Mouse (Mus musculus): ENCODE data around the gene Cdkl4. TPM values are rescaled to one million over a fixed set of nuclear protein-coding genes. Genes with fewer than 3 reads are reported as not detected.

The Cdkl4 gene
- 0.05 and 0.24 TPM in 2 replicates for polyA plus RNA-seq (2012; rRNA removed)

DNA sequence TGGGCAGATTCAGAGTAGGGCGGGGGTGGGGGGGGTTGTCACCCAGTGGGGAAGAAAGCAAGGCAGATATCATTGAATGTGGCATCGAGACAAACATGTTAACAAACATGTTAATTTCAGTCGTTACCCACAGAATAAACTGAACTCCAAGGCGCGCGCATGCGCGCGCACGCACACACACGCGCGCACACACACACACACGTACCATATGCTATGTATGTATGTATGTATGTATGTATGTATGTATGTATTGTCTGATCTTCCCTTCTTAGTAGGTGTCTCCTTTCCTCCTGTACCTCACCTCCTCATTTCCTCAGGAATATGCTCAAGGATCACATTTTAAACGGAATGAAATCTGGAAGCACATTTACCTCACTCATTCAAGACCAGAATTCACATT, at the start of gene Cdkl4:
TSS of gene Cdkl4 (minus strand) at position 175 of the 400 bp plus-strand sequence.
- H3K27me3 ChIP-seq (ENCODE audit: control insufficient read depth, insufficient read depth, low read length): no peaks in the 10 kb centered on the region
- 79% methylated on average over 15 of the region's 15 CpGs for WGBS
- H3K27ac ChIP-seq (ENCODE audit: control insufficient read depth, insufficient read depth, low read length): no peak within 1 kb of the TSS
- no peak within 1 kb of the TSS for H3K4me3 ChIP-seq (ENCODE audit: control insufficient read depth, insufficient read depth, low read length)
- DNase-seq: no peak
- TF ChIP-seq POLR2A (IDR thresholded peaks at IDR 0.05; ENCODE audit: control insufficient read depth, extremely low read depth, insufficient read depth, low read length, poor library complexity) (no peak), CTCF (IDR thresholded peaks at IDR 0.05; ENCODE audit: borderline replicate concordance, control insufficient read depth, extremely low read depth, insufficient read depth, low read length, poor library complexity) (no peak)
- no peaks in the 10 kb centered on the region for H3K36me3 ChIP-seq (ENCODE audit: control insufficient read depth, insufficient read depth, low read length)
- H3K4me1 ChIP-seq (replicated peaks; ENCODE audit: control insufficient read depth, insufficient read depth, low read length): no peaks in the 10 kb centered on the region; the same call in 1 of the 2 replicates

GRCm38 (mm10) chr17:80624979-80625378, 47.4 kb upstream of the Cdkl4 start:
- no peak overlapping the region for H3K27ac ChIP-seq (ENCODE audit: control insufficient read depth, insufficient read depth, low read length)
- no peaks in the 10 kb centered on the region for H3K4me1 ChIP-seq (replicated peaks; ENCODE audit: control insufficient read depth, insufficient read depth, low read length)
- DNase-seq: no peak
- TF ChIP-seq POLR2A (IDR thresholded peaks at IDR 0.05; ENCODE audit: control insufficient read depth, extremely low read depth, insufficient read depth, low read length, poor library complexity): no peak
- no peak for TF ChIP-seq CTCF (IDR thresholded peaks at IDR 0.05; ENCODE audit: borderline replicate concordance, control insufficient read depth, extremely low read depth, insufficient read depth, low read length, poor library complexity)
- no peaks in the 10 kb centered on the region for H3K27me3 ChIP-seq (ENCODE audit: control insufficient read depth, insufficient read depth, low read length)
- no peak overlapping the region for H3K4me3 ChIP-seq (ENCODE audit: control insufficient read depth, insufficient read depth, low read length)
- H3K36me3 ChIP-seq (ENCODE audit: control insufficient read depth, insufficient read depth, low read length): no peaks in the 10 kb centered on the region

GRCm38 (mm10) chr17:80621691-80622090, 44.1 kb upstream of the Cdkl4 start:
- H3K36me3 ChIP-seq (ENCODE audit: control insufficient read depth, insufficient read depth, low read length): no peaks in the 10 kb centered on the region
- H3K27ac ChIP-seq (ENCODE audit: control insufficient read depth, insufficient read depth, low read length): no peak overlapping the region
- no peaks in the 10 kb centered on the region for H3K27me3 ChIP-seq (ENCODE audit: control insufficient read depth, insufficient read depth, low read length)
- 96% methylated on average over 4 of the region's 4 CpGs for WGBS
- no peak for DNase-seq
- no peak overlapping the region for H3K4me3 ChIP-seq (ENCODE audit: control insufficient read depth, insufficient read depth, low read length)
- no peak for TF ChIP-seq CTCF (IDR thresholded peaks at IDR 0.05; ENCODE audit: borderline replicate concordance, control insufficient read depth, extremely low read depth, insufficient read depth, low read length, poor library complexity)
- no peaks in the 10 kb centered on the region for H3K4me1 ChIP-seq (replicated peaks; ENCODE audit: control insufficient read depth, insufficient read depth, low read length)

GRCm38 (mm10) chr17:80620786-80621423, 43.3 kb upstream of the Cdkl4 start:
- Histone ChIP-seq H3K27me3 (ENCODE audit: control insufficient read depth, insufficient read depth, low read length) (no peaks in the 10 kb centered on the region), H3K27ac (ENCODE audit: control insufficient read depth, insufficient read depth, low read length) (no peak overlapping the region), H3K4me3 (ENCODE audit: control insufficient read depth, insufficient read depth, low read length) (no peak overlapping the region), H3K36me3 (ENCODE audit: control insufficient read depth, insufficient read depth, low read length) (no peaks in the 10 kb centered on the region), H3K4me1 (replicated peaks; ENCODE audit: control insufficient read depth, insufficient read depth, low read length) (no peaks in the 10 kb centered on the region)
- WGBS: 46% methylated on average over 5 of the region's 5 CpGs
- TF ChIP-seq POLR2A (IDR thresholded peaks at IDR 0.05; ENCODE audit: control insufficient read depth, extremely low read depth, insufficient read depth, low read length, poor library complexity) (no peak), CTCF (IDR thresholded peaks at IDR 0.05; ENCODE audit: borderline replicate concordance, control insufficient read depth, extremely low read depth, insufficient read depth, low read length, poor library complexity) (peak; percentile 87)
- peak; percentile 63 for DNase-seq

DNA sequence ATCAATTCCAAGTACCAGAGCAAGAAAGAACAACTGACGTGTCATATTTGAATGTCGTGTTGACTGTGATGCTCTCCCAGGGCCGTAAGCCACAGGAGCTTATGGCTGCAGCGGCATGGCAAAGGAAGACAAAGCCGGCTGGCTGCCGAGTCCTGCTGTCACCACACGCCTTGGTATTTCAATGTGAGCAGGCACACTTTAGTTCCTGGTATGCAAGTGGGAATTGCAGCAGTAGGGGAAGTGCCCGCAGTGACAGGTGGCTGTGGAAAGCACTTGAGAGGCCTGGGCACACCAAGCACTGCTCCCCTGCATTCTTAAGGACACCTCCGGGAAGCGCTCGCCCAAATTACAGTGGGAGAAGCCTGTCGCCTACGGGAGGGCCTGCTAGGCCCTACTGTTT, 41.9 kb upstream of the Cdkl4 start:
- Histone ChIP-seq H3K4me3 (ENCODE audit: control insufficient read depth, insufficient read depth, low read length) (no peak overlapping the region), H3K4me1 (replicated peaks; ENCODE audit: control insufficient read depth, insufficient read depth, low read length) (no peaks in the 10 kb centered on the region), H3K27ac (ENCODE audit: control insufficient read depth, insufficient read depth, low read length) (no peak overlapping the region), H3K27me3 (ENCODE audit: control insufficient read depth, insufficient read depth, low read length) (no peaks in the 10 kb centered on the region), H3K36me3 (ENCODE audit: control insufficient read depth, insufficient read depth, low read length) (no peaks in the 10 kb centered on the region)
- DNase-seq: no peak
- TF ChIP-seq POLR2A (IDR thresholded peaks at IDR 0.05; ENCODE audit: control insufficient read depth, extremely low read depth, insufficient read depth, low read length, poor library complexity) (no peak), CTCF (IDR thresholded peaks at IDR 0.05; ENCODE audit: borderline replicate concordance, control insufficient read depth, extremely low read depth, insufficient read depth, low read length, poor library complexity) (no peak)
- 98% methylated on average over 13 of the region's 13 CpGs for WGBS

GRCm38 (mm10) chr17:80618890-80619289, 41.3 kb upstream of the Cdkl4 start:
- H3K4me3 ChIP-seq (ENCODE audit: control insufficient read depth, insufficient read depth, low read length): no peak overlapping the region
- WGBS: 97% methylated on average over 5 of the region's 5 CpGs
- no peak overlapping the region for H3K27ac ChIP-seq (ENCODE audit: control insufficient read depth, insufficient read depth, low read length)
- no peaks in the 10 kb centered on the region for H3K36me3 ChIP-seq (ENCODE audit: control insufficient read depth, insufficient read depth, low read length)
- no peaks in the 10 kb centered on the region for H3K4me1 ChIP-seq (replicated peaks; ENCODE audit: control insufficient read depth, insufficient read depth, low read length)
- DNase-seq: no peak
- H3K27me3 ChIP-seq (ENCODE audit: control insufficient read depth, insufficient read depth, low read length): no peaks in the 10 kb centered on the region
- TF ChIP-seq POLR2A (IDR thresholded peaks at IDR 0.05; ENCODE audit: control insufficient read depth, extremely low read depth, insufficient read depth, low read length, poor library complexity): no peak
- no peak for TF ChIP-seq CTCF (IDR thresholded peaks at IDR 0.05; ENCODE audit: borderline replicate concordance, control insufficient read depth, extremely low read depth, insufficient read depth, low read length, poor library complexity)

GRCm38 (mm10) chr17:80603806-80604205, 26.2 kb upstream of the Cdkl4 start:
- no peak for TF ChIP-seq CTCF (IDR thresholded peaks at IDR 0.05; ENCODE audit: borderline replicate concordance, control insufficient read depth, extremely low read depth, insufficient read depth, low read length, poor library complexity)
- TF ChIP-seq POLR2A (IDR thresholded peaks at IDR 0.05; ENCODE audit: control insufficient read depth, extremely low read depth, insufficient read depth, low read length, poor library complexity): no peak
- Histone ChIP-seq H3K27ac (ENCODE audit: control insufficient read depth, insufficient read depth, low read length) (no peak overlapping the region), H3K36me3 (ENCODE audit: control insufficient read depth, insufficient read depth, low read length) (peaks cover 10% of the 10 kb centered on the region; the same call in 1 of the 2 replicates), H3K27me3 (ENCODE audit: control insufficient read depth, insufficient read depth, low read length) (no peaks in the 10 kb centered on the region), H3K4me1 (replicated peaks; ENCODE audit: control insufficient read depth, insufficient read depth, low read length) (no peaks in the 10 kb centered on the region), H3K4me3 (ENCODE audit: control insufficient read depth, insufficient read depth, low read length) (no peak overlapping the region)
- 48% methylated on average over 6 of the region's 6 CpGs for WGBS
- DNase-seq: no peak
